Mouse (Mus musculus): ENCODE measurements around the gene Prdm10. TPM values are rescaled to one million over a fixed set of nuclear protein-coding genes. Genes with fewer than 3 reads are reported as not detected.

Prdm10 gene
- polyA plus RNA-seq, 1 experiment from 2014 or later: 1.1 TPM

DNA sequence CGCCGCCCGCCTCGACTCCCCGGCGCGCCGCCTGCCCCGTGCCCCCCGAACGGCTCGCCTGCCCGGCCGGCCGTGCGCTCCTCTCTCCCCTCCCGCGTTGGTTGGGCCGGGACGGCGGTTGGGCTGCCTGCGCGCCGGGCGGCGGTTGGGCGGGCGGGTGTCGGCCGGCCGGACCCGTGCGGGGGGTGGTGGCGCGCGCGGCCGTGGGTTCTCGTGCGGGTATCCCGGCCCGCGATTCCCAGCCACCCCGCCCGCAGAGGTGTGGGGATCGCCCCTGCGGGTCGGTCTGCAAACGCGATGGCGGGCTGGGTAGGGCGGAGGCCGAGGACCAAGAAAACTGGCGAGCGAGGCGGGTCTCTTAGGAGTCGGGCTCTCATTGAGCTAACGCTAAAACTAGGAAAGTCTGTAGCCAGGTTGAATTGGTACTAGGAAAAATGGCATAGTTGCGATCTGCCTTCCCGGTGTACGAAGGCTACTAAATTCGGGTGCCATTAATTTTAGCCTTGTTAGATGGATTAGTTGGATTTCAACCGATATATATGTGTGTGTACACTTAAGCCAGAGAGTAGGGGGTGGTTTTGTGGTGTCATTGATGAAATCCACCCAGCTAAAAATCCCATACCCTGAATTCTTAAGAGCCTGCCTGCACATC, 799 bp downstream of the Prdm10 start:
- ATAC-seq (ENCODE audit: low FRiP score, low TSS enrichment) (peak; percentile 79), DNase-seq (ENCODE audit: low spot score) (peak; percentile 88)
- Histone ChIP-seq H3K27ac (replicated peaks) (peak overlapping the region; percentile 99), H3K27me3 (ENCODE audit: control insufficient read depth, insufficient read depth, low read length) (no peaks in the 10 kb centered on the region), H3K36me3 (ENCODE audit: control insufficient read depth, insufficient read depth, low read length) (no peaks in the 10 kb centered on the region), H3K9ac (ENCODE audit: low read length) (peak overlapping the region; percentile 95), H3K4me3 (ENCODE audit: low read depth, low read length) (peak overlapping the region; percentile 79), H3K4me1 (replicated peaks; ENCODE audit: control insufficient read depth, insufficient read depth) (peaks cover 4% of the 10 kb centered on the region; the same call in 1 of the 2 replicates), H3K4me2 (replicated peaks; ENCODE audit: low read depth) (peak overlapping the region; percentile 70), H3K9me3 (ENCODE audit: control insufficient read depth, low read length) (no peaks in the 10 kb centered on the region)
- no peak for TF ChIP-seq CTCF (IDR thresholded peaks at IDR 0.05; ENCODE audit: low read depth)
- no peak for TF ChIP-seq EP300 (optimal IDR thresholded peaks at IDR 0.05)
- WGBS: 2% methylated on average over 49 of the region's 63 CpGs

DNA sequence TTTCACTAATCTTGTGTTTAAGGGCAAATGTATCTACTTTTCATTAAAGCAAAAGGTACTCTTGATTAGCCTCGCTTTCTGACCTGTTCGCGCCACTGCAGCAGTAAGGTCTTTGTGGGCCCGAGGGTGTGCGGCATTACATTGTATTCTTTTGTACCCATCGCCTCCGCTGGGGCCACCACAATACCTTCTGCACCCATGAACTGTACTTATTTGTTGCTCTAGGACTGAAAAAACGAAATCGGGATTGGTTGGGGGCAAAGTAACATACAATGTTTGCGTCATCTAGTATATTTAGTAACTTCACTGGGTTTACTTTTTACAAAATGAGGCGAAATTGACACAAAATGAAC, 1.3 kb downstream of the Prdm10 start:
- Histone ChIP-seq H3K27me3 (ENCODE audit: control insufficient read depth, insufficient read depth, low read length) (no peaks in the 10 kb centered on the region), H3K4me2 (replicated peaks; ENCODE audit: low read depth) (peak overlapping the region; percentile 70), H3K36me3 (ENCODE audit: control insufficient read depth, insufficient read depth, low read length) (no peaks in the 10 kb centered on the region), H3K9ac (ENCODE audit: low read length) (peak overlapping the region; percentile 95), H3K9me3 (ENCODE audit: control insufficient read depth, low read length) (no peaks in the 10 kb centered on the region), H3K4me3 (ENCODE audit: low read depth, low read length) (peak overlapping the region; percentile 79), H3K4me1 (replicated peaks; ENCODE audit: control insufficient read depth, insufficient read depth) (peaks cover 4% of the 10 kb centered on the region; the same call in 1 of the 2 replicates), H3K27ac (replicated peaks) (peak overlapping the region; percentile 99)
- TF ChIP-seq EP300 (optimal IDR thresholded peaks at IDR 0.05) (no peak), CTCF (IDR thresholded peaks at IDR 0.05; ENCODE audit: low read depth) (no peak)
- DNase-seq (ENCODE audit: low spot score): peak; percentile 41
- no peak for ATAC-seq (ENCODE audit: low FRiP score, low TSS enrichment)
- WGBS: 3% methylated on average over 11 of the region's 11 CpGs

DNA sequence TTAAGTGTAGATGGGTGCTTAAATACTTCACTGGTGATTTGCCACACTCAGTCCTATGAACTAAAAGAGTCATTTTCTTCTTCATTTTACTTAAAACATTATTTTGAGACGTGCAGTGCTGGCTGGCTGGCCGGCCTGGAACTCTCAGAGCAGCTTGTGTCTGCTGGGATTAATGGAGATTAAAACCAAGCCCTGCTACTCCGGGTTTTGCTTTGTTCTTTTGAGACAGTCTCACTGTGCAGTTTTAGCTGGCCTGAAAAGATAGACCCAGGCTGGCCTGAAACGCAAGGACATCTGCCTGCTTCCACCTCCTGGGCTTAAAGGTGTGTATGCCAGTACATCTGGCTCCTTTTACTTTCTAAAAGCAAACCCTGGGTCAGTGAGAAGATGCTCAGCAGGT, 2.2 kb downstream of the Prdm10 start:
- no peaks in the 10 kb centered on the region for H3K36me3 ChIP-seq (ENCODE audit: control insufficient read depth, insufficient read depth, low read length)
- no peaks in the 10 kb centered on the region for H3K27me3 ChIP-seq (ENCODE audit: control insufficient read depth, insufficient read depth, low read length)
- H3K9me3 ChIP-seq (ENCODE audit: control insufficient read depth, low read length): no peaks in the 10 kb centered on the region
- peaks cover 4% of the 10 kb centered on the region; the same call in 1 of the 2 replicates for H3K4me1 ChIP-seq (replicated peaks; ENCODE audit: control insufficient read depth, insufficient read depth)
- 0 out of 2 replicates have a peak overlapping the region, but pooled peaks have one; percentile 35 for H3K27ac ChIP-seq (replicated peaks)
- H3K4me3 ChIP-seq (ENCODE audit: low read depth, low read length): no peak overlapping the region
- ATAC-seq (ENCODE audit: low FRiP score, low TSS enrichment) (no peak), DNase-seq (ENCODE audit: low spot score) (no peak)
- 32% methylated on average over 4 of the region's 4 CpGs for WGBS
- 0 out of 2 replicates have a peak overlapping the region, but pooled peaks have one; percentile 18 for H3K9ac ChIP-seq (ENCODE audit: low read length)
- TF ChIP-seq CTCF (IDR thresholded peaks at IDR 0.05; ENCODE audit: low read depth) (no peak), EP300 (optimal IDR thresholded peaks at IDR 0.05) (no peak)
- H3K4me2 ChIP-seq (replicated peaks; ENCODE audit: low read depth): no peak overlapping the region; the same call in 1 of the 2 replicates

DNA sequence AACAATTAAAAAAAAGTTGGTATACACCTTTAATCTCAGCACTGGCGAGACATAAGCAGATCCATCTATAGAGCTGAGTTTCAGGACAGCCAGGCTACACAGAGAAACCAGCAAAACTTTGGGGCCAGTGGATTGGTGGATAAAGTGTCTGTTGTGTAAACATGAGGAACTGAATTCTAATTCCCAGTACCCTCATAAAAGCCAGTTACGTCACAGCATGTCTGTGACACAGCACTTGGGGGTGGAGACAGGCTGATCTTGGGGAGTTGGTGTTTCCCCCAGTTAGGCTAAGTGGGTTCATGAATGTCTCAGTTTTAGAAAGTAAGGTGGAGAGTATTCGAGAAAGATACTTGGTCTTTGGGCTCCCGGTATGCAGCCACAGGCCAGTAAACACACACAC, 2.7 kb downstream of the Prdm10 start:
- H3K36me3 ChIP-seq (ENCODE audit: control insufficient read depth, insufficient read depth, low read length): no peaks in the 10 kb centered on the region
- no peak overlapping the region for H3K4me3 ChIP-seq (ENCODE audit: low read depth, low read length)
- no peak for TF ChIP-seq CTCF (IDR thresholded peaks at IDR 0.05; ENCODE audit: low read depth)
- no peak for TF ChIP-seq EP300 (optimal IDR thresholded peaks at IDR 0.05)
- H3K9me3 ChIP-seq (ENCODE audit: control insufficient read depth, low read length): no peaks in the 10 kb centered on the region
- ATAC-seq (ENCODE audit: low FRiP score, low TSS enrichment) (no peak), DNase-seq (ENCODE audit: low spot score) (no peak)
- WGBS: 82% methylated on average over 4 of the region's 4 CpGs
- no peak overlapping the region for H3K9ac ChIP-seq (ENCODE audit: low read length)
- no peaks in the 10 kb centered on the region for H3K27me3 ChIP-seq (ENCODE audit: control insufficient read depth, insufficient read depth, low read length)
- no peak overlapping the region for H3K27ac ChIP-seq (replicated peaks)
- no peak overlapping the region for H3K4me2 ChIP-seq (replicated peaks; ENCODE audit: low read depth)
- peaks cover 4% of the 10 kb centered on the region; the same call in 1 of the 2 replicates for H3K4me1 ChIP-seq (replicated peaks; ENCODE audit: control insufficient read depth, insufficient read depth)

DNA sequence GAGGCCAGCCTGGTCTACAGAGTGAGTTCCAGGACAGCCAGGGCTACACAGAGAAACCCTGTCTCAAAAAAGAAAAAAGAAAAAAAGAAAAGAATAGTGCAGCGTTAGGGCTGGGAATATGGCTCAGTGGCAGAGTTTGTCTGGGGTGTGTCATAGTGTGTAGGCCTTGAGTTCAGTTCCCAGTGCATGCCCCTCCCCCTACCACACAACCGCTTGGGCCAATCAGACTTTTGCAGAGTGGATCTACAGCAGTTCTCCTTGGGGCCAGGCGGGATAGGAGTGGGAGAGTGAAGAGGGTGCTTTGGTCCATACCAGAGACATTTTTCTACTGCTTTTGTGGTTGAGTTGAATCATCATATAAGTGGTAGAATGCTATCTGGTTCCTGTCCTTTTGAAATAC, 3.6 kb downstream of the Prdm10 start:
- DNase-seq (ENCODE audit: low spot score) (no peak), ATAC-seq (ENCODE audit: low FRiP score, low TSS enrichment) (no peak)
- Histone ChIP-seq H3K9ac (ENCODE audit: low read length) (no peak overlapping the region), H3K27me3 (ENCODE audit: control insufficient read depth, insufficient read depth, low read length) (no peaks in the 10 kb centered on the region), H3K9me3 (ENCODE audit: control insufficient read depth, low read length) (no peaks in the 10 kb centered on the region), H3K4me3 (ENCODE audit: low read depth, low read length) (no peak overlapping the region), H3K4me2 (replicated peaks; ENCODE audit: low read depth) (no peak overlapping the region), H3K27ac (replicated peaks) (no peak overlapping the region), H3K4me1 (replicated peaks; ENCODE audit: control insufficient read depth, insufficient read depth) (peaks cover 4% of the 10 kb centered on the region; the same call in 1 of the 2 replicates), H3K36me3 (ENCODE audit: control insufficient read depth, insufficient read depth, low read length) (no peaks in the 10 kb centered on the region)
- TF ChIP-seq EP300 (optimal IDR thresholded peaks at IDR 0.05): no peak
- TF ChIP-seq CTCF (IDR thresholded peaks at IDR 0.05; ENCODE audit: low read depth): no peak
- 84% methylated on average over 3 of the region's 3 CpGs for WGBS

DNA sequence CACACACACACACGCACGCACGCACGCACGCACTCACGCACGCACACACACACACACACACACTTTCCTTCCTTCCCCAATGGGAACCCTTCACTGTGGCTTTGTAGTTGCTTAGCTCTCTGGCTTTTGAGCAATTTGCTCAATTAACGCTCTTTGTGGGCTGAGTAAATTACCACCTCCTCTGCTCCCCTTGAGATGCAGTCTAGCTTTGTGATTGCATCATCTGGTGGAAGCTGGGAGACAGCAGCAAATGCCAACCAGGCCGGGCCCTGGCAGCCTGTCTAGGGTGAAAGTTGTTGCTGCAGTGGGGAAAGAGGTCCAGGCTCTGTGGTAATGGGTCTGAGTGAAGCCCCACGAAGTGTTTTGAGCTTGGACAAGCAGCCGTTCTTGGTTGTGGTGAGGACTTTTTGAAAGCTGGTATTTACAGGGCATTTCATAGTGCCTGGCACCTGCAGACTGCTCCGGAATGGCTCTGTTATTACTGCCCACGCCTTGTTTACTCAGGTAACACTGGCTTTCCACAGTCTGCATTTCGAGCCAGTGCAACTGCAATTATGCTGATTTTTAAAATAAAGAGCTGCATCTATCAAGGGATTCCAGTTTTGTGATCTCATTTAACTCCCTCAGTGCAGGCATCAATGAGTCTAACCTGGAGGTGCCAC, 10.0 kb downstream of the Prdm10 start:
- TF ChIP-seq CTCF (IDR thresholded peaks at IDR 0.05; ENCODE audit: low read depth) (no peak), EP300 (optimal IDR thresholded peaks at IDR 0.05) (no peak)
- H3K4me1 ChIP-seq (replicated peaks; ENCODE audit: control insufficient read depth, insufficient read depth): no peaks in the 10 kb centered on the region
- no peak overlapping the region for H3K9ac ChIP-seq (ENCODE audit: low read length)
- ATAC-seq (ENCODE audit: low FRiP score, low TSS enrichment): peak; percentile 69
- H3K27ac ChIP-seq (replicated peaks): peak overlapping the region; percentile 76
- no peaks in the 10 kb centered on the region for H3K9me3 ChIP-seq (ENCODE audit: control insufficient read depth, low read length)
- no peaks in the 10 kb centered on the region for H3K36me3 ChIP-seq (ENCODE audit: control insufficient read depth, insufficient read depth, low read length)
- H3K27me3 ChIP-seq (ENCODE audit: control insufficient read depth, insufficient read depth, low read length): no peaks in the 10 kb centered on the region
- DNase-seq (ENCODE audit: low spot score): peak; percentile 41
- no peak overlapping the region for H3K4me2 ChIP-seq (replicated peaks; ENCODE audit: low read depth)
- 57% methylated on average over 14 of the region's 14 CpGs for WGBS
- no peak overlapping the region for H3K4me3 ChIP-seq (ENCODE audit: low read depth, low read length)
